Mouse (Mus musculus) stomach, postnatal 0 days (tissue): ENCODE data around the gene Atcay.

Experiments used
- CTCF ChIP-seq: IDR thresholded peaks from 2 replicates; pipeline ENCODE4 v1.5.1; 2016; ENCODE audit warnings: antibody characterized with exemption, low read depth, mild to moderate bottlenecking, moderate library complexity
- EP300 ChIP-seq: optimal IDR thresholded peaks from 2 replicates; pipeline ENCODE3; 2016; ENCODE audit warnings: antibody characterized with exemption

DNA sequence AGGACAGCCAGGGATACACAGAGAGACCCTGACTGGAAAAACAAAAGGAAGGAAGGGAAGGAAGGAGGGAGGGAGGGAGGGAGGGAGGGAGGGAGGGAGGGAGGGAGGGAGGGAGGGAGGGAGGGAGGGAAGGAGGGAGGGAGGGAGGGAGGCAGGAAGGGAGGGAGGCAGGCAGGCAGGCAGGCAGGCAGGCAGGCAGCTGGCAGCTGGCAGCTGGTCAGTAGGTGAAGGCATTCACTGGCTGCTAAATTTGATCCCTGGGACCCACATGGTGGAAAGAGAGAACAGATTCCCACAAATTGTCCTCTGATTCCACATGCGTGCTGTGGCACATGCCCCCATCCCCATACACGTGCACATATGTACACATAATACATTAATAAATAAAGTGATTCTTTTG lies 8.0 kb upstream of the Atcay start:
- TF ChIP-seq EP300 (no peak), CTCF (no peak)
